Mouse (Mus musculus) erythroblast, embryonic 14.5 days (primary cell): ENCODE measurements around the gene Ddx42.

ENCODE experiments used
- GATA1 ChIP-seq: IDR thresholded peaks from 2 replicates; pipeline ENCODE4 v1.6.1; 2012; ENCODE audit warnings: low read length, inconsistent platforms, mixed read lengths
- TAL1 ChIP-seq: IDR thresholded peaks from 3 replicates; pipeline ENCODE4 v1.6.1; 2012; ENCODE audit warnings: low read length, inconsistent platforms, mixed read lengths

- TF ChIP-seq TAL1 (no peak), GATA1 (no peak)
Observed at GRCm38 (mm10) chr11:106212771-106213170, 4.0 kb upstream of the Ddx42 start.
